Mouse (Mus musculus) CH12F3 (cell line): ENCODE data around the gene Txnrd2.

Experiments used
- in situ Hi-C: fragments of 300-500 bp; cut with MboI; formaldehyde crosslinking; loops from 2 replicates; pipeline ENCODE4 v1.14.3; 2020; ENCODE audit warnings: low sequenced_read_pairs

The Txnrd2 gene

DNA sequence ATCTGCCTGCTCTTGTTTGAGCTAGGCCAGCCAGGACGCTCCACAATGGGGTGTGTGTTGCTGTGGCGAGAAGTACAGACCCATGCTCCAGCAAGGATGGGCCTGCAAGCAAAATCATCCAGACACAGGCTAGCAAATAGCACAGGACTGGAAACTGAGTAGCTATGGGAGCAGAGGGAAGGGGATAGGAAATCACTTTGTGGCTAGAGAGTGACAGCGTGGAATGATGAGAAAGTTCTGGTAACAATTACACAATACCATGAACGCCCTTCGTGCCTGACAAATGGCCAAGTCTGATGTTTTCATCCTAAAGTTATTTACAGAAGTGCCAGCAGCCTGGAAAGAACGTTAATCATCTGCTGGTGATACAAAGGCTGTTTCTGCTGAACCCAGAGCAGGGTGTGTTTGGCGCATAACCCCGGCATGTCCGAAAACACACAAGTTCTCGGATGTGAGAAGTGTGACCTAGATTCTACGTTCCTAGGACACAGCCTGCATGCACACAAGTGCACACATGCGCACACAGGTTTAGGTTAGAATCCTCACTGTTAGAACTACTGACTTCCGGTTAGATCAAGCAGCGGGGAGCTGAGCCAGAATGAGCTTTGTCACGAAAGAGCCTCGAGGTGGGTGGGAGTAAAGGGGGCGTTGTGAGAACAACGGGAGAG, 10.0 kb upstream of the Txnrd2 start:
- in situ Hi-C loops = no loop called here

DNA sequence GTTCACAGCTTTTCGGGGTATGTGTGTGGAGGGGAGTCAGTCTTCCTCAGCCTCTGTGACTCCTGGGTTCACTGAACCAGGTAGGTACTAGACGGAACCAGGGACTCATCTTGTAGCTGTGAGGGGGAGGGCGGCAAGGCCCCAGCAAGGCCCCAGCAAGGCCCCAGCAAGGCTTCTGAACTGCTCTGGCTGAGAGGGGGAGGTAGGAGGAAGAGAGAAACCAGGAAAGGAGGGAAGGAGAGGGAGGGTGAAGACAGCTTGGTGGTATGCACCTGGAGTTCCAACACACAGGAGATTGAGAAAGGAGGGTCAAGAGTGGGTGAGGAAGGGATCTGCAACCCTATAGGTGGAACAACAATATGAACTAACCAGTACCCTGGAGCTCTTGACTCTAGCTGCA, 9.3 kb upstream of the Txnrd2 start:
- in situ Hi-C loops = no loop called here

DNA sequence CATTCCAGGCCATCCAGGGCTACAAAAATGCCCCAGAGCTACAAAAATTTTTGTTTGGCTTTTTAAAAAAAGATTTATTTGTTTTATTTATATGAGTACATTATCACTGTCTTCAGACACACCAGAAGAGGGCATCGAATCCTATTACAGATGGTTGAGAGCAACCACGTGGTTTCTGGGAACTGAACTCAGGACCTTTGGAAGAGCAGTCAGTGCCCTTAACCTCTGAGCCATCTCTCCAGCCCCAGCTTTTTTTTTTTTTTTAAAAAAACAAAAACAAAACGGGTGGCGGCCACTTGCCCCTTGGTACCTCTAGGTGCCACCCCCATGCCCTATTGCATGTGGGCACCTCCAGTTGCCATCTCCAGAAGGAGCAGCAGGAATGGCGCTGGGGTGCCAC, 8.7 kb upstream of the Txnrd2 start:
- in situ Hi-C loops = no loop called here

DNA sequence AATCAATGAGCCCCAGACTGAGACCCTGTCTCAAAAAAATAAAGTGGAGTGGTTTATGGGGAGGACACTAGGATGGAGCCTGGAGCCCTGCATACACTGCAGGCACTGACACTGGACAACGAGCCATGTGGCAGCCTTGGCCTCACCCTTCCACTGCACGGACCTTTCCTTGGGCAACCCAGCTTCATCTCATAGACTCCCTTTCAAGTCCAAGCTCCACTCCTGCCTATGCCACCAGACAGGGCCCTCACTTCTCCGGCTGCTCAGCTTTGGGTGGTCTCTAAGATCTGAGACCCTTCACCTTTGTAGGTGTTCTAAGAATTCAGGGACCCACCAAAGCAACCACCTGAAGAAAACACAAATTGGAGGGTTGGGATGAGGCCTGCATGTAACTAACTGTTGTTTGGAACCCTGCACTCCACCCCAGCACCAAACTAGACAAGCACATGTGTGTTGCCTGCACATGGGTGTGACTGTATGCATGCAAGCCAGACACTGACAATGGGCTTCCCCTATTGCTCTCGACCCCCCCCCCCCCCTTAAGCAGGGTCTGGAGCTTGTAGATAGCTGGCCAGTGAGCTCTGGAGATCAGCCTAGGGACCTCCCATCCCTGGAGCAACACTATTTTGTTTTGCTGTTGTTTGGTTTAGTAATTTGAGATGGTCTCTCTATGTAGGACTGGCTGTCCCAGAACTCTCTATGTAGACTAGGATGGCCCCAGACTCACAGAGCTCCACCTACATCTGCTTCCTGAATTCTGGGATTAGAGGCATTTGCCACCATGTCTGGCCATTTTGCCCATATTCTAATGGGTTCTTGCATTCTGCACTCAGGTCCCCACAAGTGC, 7.2 kb upstream of the Txnrd2 start:
- in situ Hi-C loops = no loop called here

DNA sequence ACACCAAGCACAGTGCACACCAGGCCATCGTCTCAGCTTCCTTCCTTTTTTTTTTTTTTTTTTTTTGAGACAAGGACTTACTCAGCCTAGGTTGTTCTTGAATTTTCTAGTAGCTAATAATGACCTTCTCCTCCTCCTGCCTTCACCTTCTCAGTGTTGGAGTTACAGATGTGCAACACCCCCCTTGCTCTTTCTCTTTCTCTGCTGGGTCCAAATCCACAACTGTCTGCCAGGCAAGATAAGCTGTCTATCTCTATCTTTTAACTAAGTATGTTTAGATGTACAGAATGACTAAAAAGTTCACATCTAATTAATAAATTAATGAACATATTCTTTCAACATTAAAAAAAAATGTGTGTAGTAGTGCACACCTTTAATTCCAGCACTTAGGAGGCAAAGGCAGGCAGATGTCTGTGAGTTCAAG, 6.6 kb upstream of the Txnrd2 start:
- in situ Hi-C loops = no loop called here

DNA sequence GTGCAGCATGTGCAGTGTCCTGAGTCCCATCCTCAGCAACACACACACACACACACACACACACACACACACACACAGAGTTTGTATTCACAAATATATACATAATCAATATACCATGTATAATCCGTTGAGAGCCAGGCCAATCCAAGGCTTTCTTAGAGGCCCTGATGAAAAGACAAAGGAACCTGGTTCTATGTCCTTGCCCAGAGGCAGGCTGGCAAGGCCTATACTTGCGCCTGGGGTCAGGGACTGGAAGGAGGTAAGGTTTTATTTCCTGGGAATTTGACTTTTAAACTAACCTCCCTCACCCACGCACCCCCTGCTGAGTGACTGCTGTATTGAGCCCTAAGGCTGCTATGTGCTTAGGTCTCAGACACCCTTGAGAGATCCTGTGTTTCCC, 5.6 kb upstream of the Txnrd2 start:
- in situ Hi-C loops = no loop called here

DNA sequence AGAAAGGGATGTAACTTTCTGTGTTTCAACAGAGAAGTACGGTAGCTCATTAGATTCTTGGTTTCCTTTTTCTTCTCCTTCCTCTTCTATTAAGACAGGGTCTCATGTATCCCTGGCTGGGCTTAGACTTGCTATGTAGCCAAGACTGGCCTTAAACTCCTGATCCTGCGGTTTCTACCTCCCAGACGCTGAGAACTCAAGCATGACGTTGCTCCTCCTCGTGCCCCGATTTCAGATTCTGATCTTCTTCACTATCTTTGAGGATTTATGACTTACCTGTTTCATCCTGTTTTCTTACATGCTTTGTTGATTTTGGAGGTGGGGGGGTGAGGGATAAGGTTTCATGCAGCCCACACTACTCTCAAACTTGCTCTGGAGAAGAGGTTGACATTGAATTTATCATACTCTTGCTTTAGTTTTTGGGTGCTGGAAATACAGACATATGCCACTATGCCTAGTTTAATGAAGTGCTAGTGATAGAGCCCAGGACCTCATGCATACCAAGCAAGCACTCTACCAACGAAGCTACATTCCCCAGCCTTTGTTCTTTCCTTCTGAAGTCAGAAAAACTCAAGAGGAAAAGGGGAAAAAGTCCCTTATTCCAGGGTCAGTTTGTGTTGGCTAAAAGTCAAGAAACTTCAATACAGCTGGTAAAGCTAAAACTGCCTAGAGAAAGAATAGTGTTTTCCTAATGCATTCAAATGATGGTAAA, 2.8 kb upstream of the Txnrd2 start:
- in situ Hi-C loops = no loop called here

DNA sequence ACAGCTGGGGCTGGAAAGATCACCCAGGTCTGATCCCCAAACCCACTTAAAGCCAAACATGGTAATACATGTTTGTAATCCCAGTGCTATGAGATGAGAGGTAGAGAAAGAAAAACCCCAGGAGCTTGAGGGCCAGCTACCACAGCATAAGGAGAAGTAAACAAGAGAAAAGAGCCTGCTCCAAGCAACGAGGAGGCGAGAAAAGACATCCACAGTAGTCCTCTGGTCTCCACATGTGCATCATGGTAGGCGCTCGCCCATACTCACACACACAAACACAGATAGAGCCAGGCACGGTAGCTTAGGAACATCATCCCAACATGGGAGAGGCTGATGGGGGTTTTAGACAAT, 2.3 kb upstream of the Txnrd2 start:
- in situ Hi-C loops = no loop called here

DNA sequence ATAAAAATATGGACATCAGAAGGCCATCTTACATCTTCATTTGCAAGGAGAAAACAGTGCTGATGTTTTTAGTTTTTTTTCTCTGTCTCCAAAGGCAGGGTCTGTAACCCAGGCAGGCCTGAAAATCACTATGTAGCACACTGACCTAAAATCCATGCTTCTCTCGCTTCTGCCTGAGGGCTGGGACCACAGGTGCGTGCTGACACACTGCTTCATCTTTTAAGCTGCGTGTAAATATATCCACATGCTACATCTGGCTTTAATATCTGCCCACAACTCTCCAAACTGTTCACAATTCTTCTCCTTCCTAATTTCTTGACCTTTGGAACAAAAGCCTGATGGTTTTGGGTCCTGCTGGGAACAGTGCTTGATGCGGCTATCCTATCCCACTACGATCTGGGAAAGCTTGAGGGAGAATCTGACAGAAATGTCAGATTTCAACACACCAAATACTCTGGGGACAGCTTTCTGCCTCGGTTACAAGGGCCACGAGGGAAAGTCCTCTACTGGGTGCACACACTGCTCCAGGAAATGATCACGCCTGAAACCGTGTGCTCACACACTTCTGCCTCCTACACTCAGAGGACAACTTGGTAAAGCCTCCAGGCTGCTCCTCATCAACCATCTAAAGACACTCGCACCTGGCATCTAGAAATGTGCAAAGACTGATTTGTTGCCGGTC, 1.7 kb upstream of the Txnrd2 start:
- in situ Hi-C loops = no loop called here

DNA sequence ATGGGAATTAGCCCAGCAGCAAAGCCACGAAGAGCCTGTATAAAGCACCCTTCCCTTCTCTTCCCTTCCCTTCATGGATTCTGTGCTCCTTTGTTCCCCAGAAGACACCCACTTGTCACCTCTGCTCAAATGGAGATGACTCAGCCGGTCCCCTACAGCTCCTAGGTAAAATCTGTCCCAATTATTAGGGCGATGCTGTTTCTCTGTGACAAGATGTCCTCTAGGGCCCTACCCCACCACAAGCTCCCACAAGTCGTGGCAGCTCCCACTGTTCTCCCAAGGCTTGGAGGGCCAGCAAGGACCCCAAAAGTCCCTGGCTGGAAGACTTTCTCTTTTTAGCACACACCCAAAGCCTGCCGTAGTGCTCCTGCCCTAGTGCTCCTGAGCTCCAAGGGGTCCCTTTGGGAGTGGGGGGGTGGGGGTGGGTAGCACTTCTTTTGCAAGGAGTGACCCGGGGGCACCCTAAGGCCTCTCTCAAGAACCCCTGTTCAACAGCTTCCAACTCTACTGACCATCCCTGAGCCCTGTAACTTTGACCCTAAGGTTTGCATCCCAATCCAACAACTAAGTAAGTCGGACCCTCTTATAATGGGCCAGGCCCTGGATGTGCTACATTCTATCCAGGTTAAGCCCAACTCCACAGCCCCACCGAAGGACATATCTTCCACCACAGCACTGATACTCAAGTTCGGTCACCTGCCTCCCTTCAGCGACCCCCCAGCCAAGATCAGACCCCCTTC, 539 bp upstream of the Txnrd2 start:
- in situ Hi-C loops = no loop called here

DNA sequence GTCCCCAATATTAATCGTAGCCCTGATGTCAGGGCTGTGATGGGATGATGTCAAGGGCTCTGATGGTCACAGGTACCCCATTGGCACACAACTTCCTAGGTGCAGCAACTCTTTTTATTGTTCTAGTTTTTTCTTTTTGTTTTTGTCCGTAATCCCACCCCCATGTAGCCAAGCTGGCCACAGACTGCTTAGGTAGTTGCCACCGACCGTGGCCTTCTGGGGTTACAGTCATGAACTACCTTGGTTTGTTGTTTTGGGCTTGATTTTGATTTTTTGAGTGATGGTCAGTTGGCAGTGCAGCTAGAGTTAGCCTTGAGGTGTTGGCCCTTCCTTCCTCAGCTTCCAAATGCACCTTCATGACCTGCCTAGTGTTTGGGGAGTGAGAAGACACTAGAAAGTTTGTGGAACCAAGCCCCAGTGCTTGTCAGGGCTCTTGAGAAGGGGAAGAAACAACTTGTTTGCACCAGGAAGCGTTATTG, 657 bp downstream of the Txnrd2 start, which contains the start of gene Comt:
Gene Comt, minus strand, starts transcription at position 51 of the 479 bp plus-strand sequence.
- in situ Hi-C loops = no loop called here

DNA sequence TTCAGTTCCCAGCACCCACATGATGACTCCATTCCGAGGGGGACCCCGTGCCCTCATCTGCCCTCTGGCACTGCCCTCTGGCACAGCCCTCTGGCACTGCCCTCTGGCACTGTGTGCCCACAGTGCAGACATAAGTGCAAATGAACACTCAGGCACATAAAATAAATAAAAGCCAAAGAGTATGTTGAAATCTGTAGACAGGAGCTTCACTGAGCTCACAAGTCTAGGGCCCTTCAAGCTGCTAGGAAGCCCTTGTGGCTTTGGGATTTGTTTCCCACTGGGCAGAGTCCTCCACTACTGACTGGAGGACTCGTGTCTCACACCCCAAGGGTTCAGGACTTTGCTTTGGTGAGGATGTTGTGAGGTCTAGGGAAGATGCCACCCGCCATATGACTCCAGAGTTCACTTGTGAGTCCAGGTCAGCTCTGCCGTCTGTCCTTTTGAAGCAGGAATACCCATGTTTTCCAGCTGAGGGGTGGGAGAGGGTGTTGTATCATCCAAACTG, 1.9 kb downstream of the Txnrd2 start:
- in situ Hi-C loops = no loop called here

DNA sequence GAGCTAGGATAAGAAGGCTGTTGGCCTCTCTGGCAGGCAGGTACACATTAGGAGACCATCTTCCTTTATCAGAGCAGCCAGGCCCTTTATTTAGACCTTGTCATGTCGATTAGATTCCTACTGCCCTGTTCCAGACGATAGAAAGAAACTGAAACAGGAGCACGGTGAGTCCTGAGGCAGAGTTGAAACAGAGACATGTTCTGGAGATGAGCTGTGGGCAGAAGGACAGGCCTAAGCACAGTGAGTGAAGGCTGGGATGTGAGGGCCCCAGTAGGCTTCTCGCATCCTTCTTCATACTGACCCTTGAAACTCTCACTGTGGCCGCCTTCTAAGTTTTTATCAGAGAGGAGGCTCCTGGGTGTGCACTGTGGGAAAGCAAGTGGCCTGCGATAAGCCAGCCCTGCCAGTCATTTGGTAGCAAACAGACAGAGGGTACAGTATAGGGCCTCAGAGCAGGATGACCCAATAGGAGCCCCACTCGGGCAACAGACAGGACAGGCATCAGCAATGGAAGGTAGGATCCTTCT, 2.4 kb downstream of the Txnrd2 start:
- in situ Hi-C loops = no loop called here

DNA sequence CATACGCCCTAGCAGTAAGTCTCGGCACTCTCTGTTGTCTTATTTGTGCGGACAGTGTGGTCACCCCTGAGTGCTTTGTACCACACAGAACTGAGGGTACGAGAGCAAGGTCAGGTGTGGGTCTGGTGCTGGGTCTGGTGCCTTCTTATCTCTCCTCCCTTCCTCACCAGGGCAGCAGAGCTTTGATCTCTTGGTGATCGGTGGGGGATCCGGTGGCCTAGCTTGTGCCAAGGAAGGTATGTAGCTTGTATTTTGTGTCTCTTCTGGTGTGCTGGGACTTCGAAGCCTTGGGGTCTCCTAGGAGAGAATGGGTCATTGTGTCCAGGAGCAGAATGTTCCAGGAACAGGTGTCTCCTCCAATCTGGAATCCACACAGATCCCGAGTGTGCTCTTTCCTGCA, 3.5 kb downstream of the Txnrd2 start:
- in situ Hi-C loops = no loop called here

DNA sequence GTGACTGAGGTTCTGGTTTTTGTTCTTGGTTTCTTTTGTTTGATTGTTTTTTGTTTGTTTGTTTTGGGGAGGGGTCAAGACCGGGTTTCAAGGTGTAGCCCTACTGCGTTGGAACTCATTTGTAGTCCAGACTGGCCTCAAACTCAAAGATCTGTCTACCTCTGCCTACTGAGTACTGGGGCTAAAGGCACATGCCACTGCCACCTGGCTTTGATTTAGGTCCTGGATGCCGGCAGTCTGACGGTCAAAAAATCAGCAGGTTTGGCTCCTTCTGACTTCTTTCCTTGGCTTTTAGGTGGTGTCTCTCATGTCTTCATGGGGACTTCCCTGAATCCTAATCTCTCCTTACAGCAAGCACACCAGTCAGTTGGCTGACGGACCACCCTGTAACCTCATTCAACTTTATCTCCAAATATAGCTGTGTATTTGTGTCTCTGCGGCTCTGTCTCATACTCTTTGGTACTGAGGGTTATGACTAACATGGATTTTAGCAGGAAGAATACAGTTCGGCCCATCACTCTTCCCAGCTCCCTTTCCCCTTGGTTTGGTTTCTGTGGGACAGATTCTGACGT, 4.5 kb downstream of the Txnrd2 start:
- in situ Hi-C loops = no loop called here

DNA sequence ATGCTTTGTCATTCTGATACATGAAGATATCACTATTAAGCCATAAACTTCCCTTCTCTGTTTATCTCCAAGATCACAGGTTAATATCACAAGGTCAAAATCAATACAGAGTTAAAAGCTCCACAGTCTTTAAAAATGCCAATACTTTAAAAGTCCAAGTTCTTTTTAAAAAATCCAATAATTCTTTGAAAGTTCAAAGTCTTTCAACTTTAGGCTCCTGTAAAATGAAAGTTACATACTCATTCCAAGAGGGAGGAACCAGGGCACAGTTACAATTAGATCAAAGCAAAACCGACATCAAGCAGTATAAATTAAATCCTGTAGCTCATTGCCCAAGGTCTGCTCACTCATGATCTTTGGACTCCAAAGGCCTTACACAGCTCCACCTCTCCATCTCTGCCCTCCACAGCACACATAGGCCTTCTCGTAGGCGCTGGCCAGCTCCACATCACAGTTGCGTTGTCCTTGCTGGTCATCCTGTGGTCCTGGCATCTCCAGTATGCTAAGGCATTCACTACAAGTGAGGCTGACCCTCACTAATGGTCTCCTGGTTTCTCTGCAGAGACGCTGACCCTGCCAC, 7.2 kb downstream of the Txnrd2 start:
- in situ Hi-C loops = no loop called here

DNA sequence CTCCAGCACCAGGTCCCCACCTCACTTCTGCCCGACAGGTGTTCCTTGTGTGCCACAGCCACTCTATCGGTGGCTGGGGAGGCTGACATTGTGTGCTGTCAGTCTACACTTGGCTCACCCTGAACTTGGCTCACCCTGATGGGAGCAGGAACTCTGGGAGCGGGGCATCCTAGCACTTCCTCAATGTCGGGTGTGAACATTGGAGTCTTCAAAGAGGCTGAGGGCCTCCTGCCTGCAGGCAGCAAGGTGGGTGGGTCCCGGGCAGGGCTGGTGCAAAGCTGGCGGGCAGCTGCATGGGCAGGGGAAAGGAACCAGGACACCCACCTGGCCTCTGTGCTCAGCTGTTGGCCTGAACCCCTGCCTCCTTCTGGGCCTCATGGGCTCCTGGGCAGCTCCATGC, 9.9 kb downstream of the Txnrd2 start:
- in situ Hi-C loops = no loop called here

DNA sequence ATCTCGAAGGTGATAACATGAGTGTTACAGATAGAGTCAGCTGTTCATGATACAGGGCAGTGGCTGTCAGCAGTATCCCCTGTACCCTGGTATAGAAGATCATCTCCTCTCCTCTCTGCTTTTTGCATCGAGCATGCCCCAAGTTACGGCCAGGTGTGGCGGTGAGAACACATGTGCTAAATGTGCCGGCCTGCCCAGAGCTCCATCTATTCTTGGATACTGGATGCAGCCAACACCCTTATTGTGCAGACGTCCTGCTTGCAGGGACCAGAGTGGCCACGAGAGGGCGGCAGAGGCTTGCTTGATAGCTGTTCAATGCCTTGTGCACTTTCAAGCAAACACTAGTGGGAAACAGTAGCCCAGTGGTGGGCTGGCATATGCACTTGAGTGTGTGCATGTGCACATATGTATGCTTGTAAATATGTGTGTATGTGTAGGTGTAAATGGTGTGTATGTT, 17.2 kb downstream of the Txnrd2 start:
- in situ Hi-C loops = loop anchor here (5.0 kb wide), 1 partner anchor 179 kb away; the partner anchor contains the start of gene Gp1bb

DNA sequence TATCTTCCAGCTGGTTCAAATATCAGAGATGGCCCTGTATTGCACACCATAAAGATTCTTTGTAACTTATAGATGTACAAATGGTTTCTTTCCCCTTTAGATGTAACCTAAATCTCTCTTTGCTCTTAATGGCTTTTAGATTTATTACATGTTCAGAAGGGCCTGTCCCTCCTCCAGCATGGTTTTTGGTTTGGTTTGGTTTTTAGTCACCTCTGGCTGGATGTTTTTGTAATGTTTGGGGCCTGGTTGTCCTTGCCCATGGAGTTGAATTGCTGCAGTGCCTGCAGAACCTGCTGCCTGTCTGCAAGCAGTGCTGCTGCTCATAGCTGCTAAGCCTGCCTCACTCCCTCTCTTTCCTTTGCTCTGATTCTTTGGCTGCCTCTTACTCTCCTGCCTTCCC, 21.1 kb downstream of the Txnrd2 start:
- in situ Hi-C loops = no loop called here
